Mouse (Mus musculus) v-Abl transformed pro-B cells (cell line): ENCODE measurements around the gene Astl.

ENCODE experiments used
- in situ Hi-C, 2 experiments: fragments of 400-800 bp; cut with MboI; formaldehyde crosslinking; loops; one replicate each; pipeline ENCODE4 v1.15.1; 2025; ENCODE audit not compliant: unreplicated experiment in 2 of 2

Astl gene

DNA sequence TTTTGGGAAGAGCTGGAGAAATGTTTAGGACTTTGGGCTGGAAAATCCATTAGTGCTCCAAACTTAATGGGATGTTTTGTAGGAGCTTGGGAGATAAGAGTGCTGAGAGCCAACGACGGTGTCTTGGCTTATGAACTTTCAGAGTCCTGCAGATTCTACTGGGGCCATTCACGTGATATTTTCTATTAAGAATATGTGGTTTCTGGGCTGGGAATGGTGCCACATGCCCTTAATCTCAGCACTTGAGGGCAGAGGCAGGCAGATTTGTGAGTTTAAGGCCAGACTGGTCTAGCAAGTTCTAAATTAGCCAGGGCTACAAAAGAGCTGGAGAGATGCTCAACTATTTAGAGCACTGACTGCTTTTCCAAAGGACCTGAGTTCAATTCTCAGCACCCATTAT is 51.9 kb downstream of the Astl start:
- in situ Hi-C loops, result no loop called here

DNA sequence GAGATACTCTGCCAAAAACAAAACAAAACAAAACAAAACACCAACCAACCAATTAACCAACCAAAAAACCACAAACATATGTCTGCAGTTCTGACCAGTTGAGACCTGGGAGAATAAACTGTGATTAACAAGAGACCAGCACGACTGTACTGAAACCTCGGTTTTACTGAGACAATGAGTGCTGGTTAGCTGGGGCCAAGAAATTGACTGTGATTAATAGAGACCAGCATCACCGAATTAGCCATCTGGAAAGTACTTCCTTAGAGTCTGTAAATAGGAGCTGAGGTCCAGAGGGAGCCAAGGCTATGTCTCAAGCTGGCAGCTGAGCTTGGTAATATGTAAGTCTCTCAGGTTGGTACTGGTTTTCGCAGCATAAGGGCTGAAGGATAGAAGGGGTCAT is 52.4 kb downstream of the Astl start:
- in situ Hi-C loops, result no loop called here

DNA sequence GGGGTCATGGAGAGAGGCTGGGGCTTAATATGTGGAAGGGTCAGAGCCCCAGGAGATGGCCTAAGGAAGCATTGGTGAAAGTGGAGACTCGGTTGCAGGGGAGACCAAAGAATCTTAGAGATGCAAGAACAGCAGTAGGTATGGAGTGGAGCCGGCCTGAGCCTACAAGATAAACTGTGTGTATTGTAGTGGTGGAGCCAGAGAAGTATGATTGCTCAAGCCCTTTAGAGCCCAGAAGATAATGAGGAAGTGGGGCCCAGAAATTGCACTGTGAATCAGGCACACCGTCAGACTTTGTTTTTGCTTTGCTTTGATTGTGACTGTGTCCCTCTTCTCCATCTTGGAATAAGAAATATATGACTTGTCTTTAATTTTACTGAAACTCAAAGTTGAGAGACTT is 52.9 kb downstream of the Astl start:
- in situ Hi-C loops, result no loop called here

DNA sequence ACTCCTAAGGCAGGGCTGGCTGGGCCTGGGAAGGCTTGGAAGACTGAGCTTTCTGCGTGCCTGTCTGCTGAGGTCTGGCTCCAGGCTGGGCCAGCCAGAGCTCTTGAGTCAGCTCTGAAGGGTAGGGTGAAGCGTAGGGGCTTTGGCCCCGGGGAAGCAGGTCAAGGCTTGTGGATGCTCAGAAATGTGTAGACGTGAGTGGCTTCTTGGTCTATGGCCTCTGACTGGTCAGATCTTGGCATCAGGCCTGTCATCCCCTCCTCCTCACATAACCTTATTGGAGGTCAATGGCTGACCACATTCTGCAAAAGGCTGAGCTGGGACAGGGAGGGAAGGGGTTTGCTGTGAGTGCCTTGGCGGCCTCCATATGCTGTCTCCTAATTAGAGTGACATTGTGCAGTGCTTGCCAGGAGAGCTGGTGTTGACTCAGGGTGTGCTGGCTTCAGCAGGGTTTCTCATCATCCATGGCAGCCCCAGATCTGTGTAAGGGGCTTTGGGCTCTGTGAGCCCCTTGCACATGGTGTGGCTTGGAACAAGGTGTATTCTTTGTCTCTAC is 56.2 kb downstream of the Astl start:
- in situ Hi-C loops, result no loop called here

DNA sequence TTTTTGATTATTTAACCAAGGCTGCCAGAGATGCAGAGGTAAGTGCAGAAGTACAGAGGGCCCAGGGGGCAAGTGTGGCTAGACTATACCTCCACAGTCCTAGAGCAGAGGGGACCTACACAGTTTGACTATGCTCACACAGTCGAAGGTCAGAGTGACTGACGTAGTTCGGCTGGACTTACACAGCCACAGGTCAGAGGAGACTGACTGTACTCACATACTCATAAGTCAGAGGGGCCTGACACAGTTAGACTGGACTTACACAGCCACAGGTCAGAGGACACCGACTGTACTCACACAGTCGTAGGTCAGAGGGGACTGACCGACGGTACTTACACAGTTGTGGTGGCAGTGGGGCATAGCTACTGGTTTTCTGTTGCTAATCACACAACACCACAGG is 60.3 kb downstream of the Astl start:
- in situ Hi-C loops, result no loop called here
